Mouse (Mus musculus) heart, postnatal 0 days (tissue): ENCODE results near the gene Rhobtb3. TPM values are rescaled to one million over a fixed set of nuclear protein-coding genes. Genes with fewer than 3 reads are reported as not detected.
"Not testable (repeated sequence)": the region's sequence is repeated elsewhere in the genome, so short reads cannot be mapped to it uniquely, and the experiment has no call there.

ENCODE experiments used
- ATAC-seq: fragments of 200-750 bp; cut with Nextera tagmentation; 2 replicates; pipeline ENCODE4 v1.8.0; 2017; ENCODE audit warnings: low read depth, moderate number of reproducible peaks, moderate library complexity; ENCODE audit not compliant: insufficient read depth
- DNase-seq: peaks from one replicate; pipeline ENCODE4 v3.0.0-alpha.2; 2016; ENCODE audit warnings: low spot score
- H3K27ac ChIP-seq: fragments of 300-500 bp; sonication (generic); 2 replicates; pipeline ENCODE4 v1.5.1; 2014; ENCODE audit warnings: low read depth, mild to moderate bottlenecking
- H3K27me3 ChIP-seq: fragments of 300-500 bp; sonication (generic); 2 replicates; pipeline ENCODE4 v1.6.1; 2014; ENCODE audit warnings: low read length, mixed read lengths; ENCODE audit not compliant: control insufficient read depth, insufficient read depth
- H3K36me3 ChIP-seq: fragments of 300-500 bp; sonication (generic); replicated peaks from 2 replicates; pipeline ENCODE4 v1.6.1; 2014; ENCODE audit warnings: low read length, mixed read lengths; ENCODE audit not compliant: control insufficient read depth, insufficient read depth
- H3K4me1 ChIP-seq: fragments of 300-500 bp; sonication (generic); 2 replicates; pipeline ENCODE4 v1.6.1; 2014; ENCODE audit warnings: antibody characterized with exemption; ENCODE audit not compliant: control insufficient read depth, insufficient read depth
- H3K4me2 ChIP-seq: fragments of 300-500 bp; sonication (generic); 2 replicates; pipeline ENCODE4 v1.6.1; 2014; ENCODE audit warnings: low read depth, mild to moderate bottlenecking, low read length, moderate library complexity
- H3K4me3 ChIP-seq: fragments of 300-500 bp; sonication (generic); 2 replicates; pipeline ENCODE4 v1.5.1; 2014; ENCODE audit warnings: low read depth, low read length
- H3K9ac ChIP-seq: fragments of 300-500 bp; sonication (generic); replicated peaks from 2 replicates; pipeline ENCODE4 v1.6.1; 2014; ENCODE audit warnings: low read depth, low read length, mixed read lengths
- H3K9me3 ChIP-seq: fragments of 300-500 bp; sonication (generic); replicated peaks from 2 replicates; pipeline ENCODE4 v1.6.1; 2016; ENCODE audit warnings: low read length; ENCODE audit not compliant: control insufficient read depth
- CTCF ChIP-seq: IDR thresholded peaks from 2 replicates; pipeline ENCODE4 v1.5.1; 2016; ENCODE audit warnings: antibody characterized with exemption, control low read depth, low read depth
- EP300 ChIP-seq: IDR thresholded peaks from 2 replicates; pipeline ENCODE4 v1.6.1; 2016; ENCODE audit warnings: antibody characterized with exemption, low read depth
- whole genome bisulfite sequencing: fragments of 180-500 bp; shearing (Covaris S2); extraction: QIAGEN DNeasy Blood & Tissue Kit; methylation state at CpG from one replicate; pipeline ENCODE4 v1.1.7; 2014; 5-methylcytosine and 5-hydroxymethylcytosine counted together
- polyA plus RNA-seq: library from polyadenylated mRNA; unstranded; fragments of >200 nt; fragmentation: Nextera tagmentation; extraction: Ambion mirVana; gene quantifications from 2 replicates; pipeline ENCODE4 v1.2.1, GENCODE M21; 2015
- total RNA-seq: library from RNA; depleted of rRNA; stranded (reverse); fragments of >200 nt; gene quantifications from 2 replicates; pipeline ENCODE4 v1.2.3, GENCODE M21; 2014; ENCODE audit warnings: low replicate concordance

The Rhobtb3 gene
- total and polyA plus RNA-seq, 2 experiments from 2014 or later = 13.7 to 29.8 TPM

GRCm38 (mm10) chr13:75914151-75914550, 29.6 kb downstream of the Rhobtb3 start:
- Histone ChIP-seq H3K9me3 (no peaks in the 10 kb centered on the region), H3K4me3 (no peak overlapping the region), H3K27me3 (no peaks in the 10 kb centered on the region), H3K36me3 (peaks cover 60% of the 10 kb centered on the region), H3K27ac (no peak overlapping the region), H3K4me1 (no peaks in the 10 kb centered on the region), H3K9ac (no peak overlapping the region), H3K4me2 (no peak overlapping the region)
- no peak for DNase-seq
- WGBS = 43% methylated on average over 4 of the region's 4 CpGs
- TF ChIP-seq CTCF (no peak), EP300 (no peak)
- no peak; the same call in 1 of the 2 replicates for ATAC-seq

GRCm38 (mm10) chr13:75908187-75908586, 35.5 kb downstream of the Rhobtb3 start:
- 42% methylated on average over 2 of the region's 2 CpGs for WGBS
- H3K4me2 ChIP-seq = no peak overlapping the region
- ATAC-seq (no peak), DNase-seq (no peak)
- no peaks in the 10 kb centered on the region for H3K9me3 ChIP-seq
- no peak for TF ChIP-seq EP300
- no peak for TF ChIP-seq CTCF
- H3K4me1 ChIP-seq = no peaks in the 10 kb centered on the region
- H3K27me3 ChIP-seq = no peaks in the 10 kb centered on the region
- H3K4me3 ChIP-seq = no peak overlapping the region
- no peak overlapping the region for H3K9ac ChIP-seq
- H3K36me3 ChIP-seq = peaks cover 27% of the 10 kb centered on the region
- H3K27ac ChIP-seq = no peak overlapping the region

GRCm38 (mm10) chr13:75907133-75907532, 36.6 kb downstream of the Rhobtb3 start:
- ATAC-seq = no peak
- Histone ChIP-seq H3K4me3 (no peak overlapping the region), H3K36me3 (peaks cover 24% of the 10 kb centered on the region), H3K9ac (no peak overlapping the region), H3K9me3 (no peaks in the 10 kb centered on the region), H3K4me2 (no peak overlapping the region), H3K27me3 (no peaks in the 10 kb centered on the region), H3K27ac (no peak overlapping the region), H3K4me1 (no peaks in the 10 kb centered on the region)
- no peak for DNase-seq
- 69% methylated on average over 5 of the region's 5 CpGs for WGBS
- no peak for TF ChIP-seq CTCF
- no peak for TF ChIP-seq EP300

- Histone ChIP-seq H3K4me1 (no peaks in the 10 kb centered on the region), H3K27me3 (no peaks in the 10 kb centered on the region), H3K27ac (no peak overlapping the region), H3K9ac (no peak overlapping the region), H3K36me3 (peaks cover 11% of the 10 kb centered on the region; the same call in 1 of the 2 replicates), H3K4me2 (no peak overlapping the region), H3K4me3 (no peak overlapping the region), H3K9me3 (no peaks in the 10 kb centered on the region)
- no peak for DNase-seq
- ATAC-seq = no peak
- TF ChIP-seq CTCF = no peak
- TF ChIP-seq EP300 = no peak
- WGBS = 77% methylated on average over 5 of the region's 5 CpGs
Observed at GRCm38 (mm10) chr13:75904660-75905059, 39.1 kb downstream of the Rhobtb3 start.

GRCm38 (mm10) chr13:75900928-75901327, 42.8 kb downstream of the Rhobtb3 start:
- not testable (repeated sequence) for H3K4me1 ChIP-seq, DNase-seq, ATAC-seq, H3K27ac ChIP-seq, H3K4me2 ChIP-seq, H3K27me3 ChIP-seq, H3K4me3 ChIP-seq, H3K36me3 ChIP-seq, H3K9me3 ChIP-seq, H3K9ac ChIP-seq
- 97% methylated on average over 1 of the region's 1 CpGs for WGBS
- TF ChIP-seq CTCF = 0 out of 2 replicates have a peak, but pooled peaks have one; percentile 14

GRCm38 (mm10) chr13:75892876-75893275, 50.8 kb downstream of the Rhobtb3 start:
- Histone ChIP-seq H3K9ac (no peak overlapping the region), H3K27ac (no peak overlapping the region), H3K27me3 (no peaks in the 10 kb centered on the region), H3K9me3 (no peaks in the 10 kb centered on the region), H3K4me2 (no peak overlapping the region), H3K36me3 (peaks cover 21% of the 10 kb centered on the region), H3K4me3 (no peak overlapping the region), H3K4me1 (no peaks in the 10 kb centered on the region)
- no peak for ATAC-seq
- 61% methylated on average over 6 of the region's 6 CpGs for WGBS
- DNase-seq = no peak
- TF ChIP-seq EP300 (no peak), CTCF (no peak)
